Mouse (Mus musculus): ENCODE data around the gene Mark3.
A peak's percentile ranks its signal among the peaks of the same experiment; 100 is the strongest.
"Not testable (repeated sequence)": the region's sequence is repeated elsewhere in the genome, so short reads cannot be mapped to it uniquely, and the experiment has no call there.

The Mark3 gene

GRCm38 (mm10) chr12:111655695-111656094 is 81.4 kb downstream of the Mark3 start:
- peak; percentile 75 for DNase-seq

- no peak for DNase-seq
These were observed 85.0 kb downstream of the Mark3 start for GRCm38 (mm10) chr12:111659331-111659730.

GRCm38 (mm10) chr12:111660628-111661027 is 86.3 kb downstream of the Mark3 start:
- DNase-seq, result no peak

GRCm38 (mm10) chr12:111661554-111661953 is 87.2 kb downstream of the Mark3 start:
- not testable (repeated sequence) for DNase-seq

GRCm38 (mm10) chr12:111663228-111664143 is 89.2 kb downstream of the Mark3 start:
- DNase-seq, result no peak

GRCm38 (mm10) chr12:111664144-111664634 is 89.9 kb downstream of the Mark3 start:
- DNase-seq, result no peak

GRCm38 (mm10) chr12:111665041-111665880 is 90.9 kb downstream of the Mark3 start:
- DNase-seq, result no peak

- no peak for DNase-seq
These were observed 92.1 kb downstream of the Mark3 start for GRCm38 (mm10) chr12:111666380-111666779.

- no peak for DNase-seq
These were observed 93.1 kb downstream of the Mark3 start for GRCm38 (mm10) chr12:111667421-111667820.

- DNase-seq, result peak; percentile 91
These were observed 94.2 kb downstream of the Mark3 start for GRCm38 (mm10) chr12:111668457-111668912.

GRCm38 (mm10) chr12:111669000-111669788 is 94.9 kb downstream of the Mark3 start:
- no peak for DNase-seq

- no peak for DNase-seq
These were observed 95.6 kb downstream of the Mark3 start for GRCm38 (mm10) chr12:111669961-111670360.

GRCm38 (mm10) chr12:111670371-111670971 is 96.1 kb downstream of the Mark3 start:
- DNase-seq, result peak; percentile 47

- no peak for DNase-seq
These were observed 96.7 kb downstream of the Mark3 start for GRCm38 (mm10) chr12:111670976-111671375.

- peak; percentile 51 for DNase-seq
These were observed 97.1 kb downstream of the Mark3 start for GRCm38 (mm10) chr12:111671431-111671902.

- DNase-seq, result peak; percentile 80
These were observed 97.9 kb downstream of the Mark3 start, which contains the start of gene Ckb for GRCm38 (mm10) chr12:111672176-111672575. Ckb (minus strand) TSS chr12:111672338.

- peak; percentile 51 for DNase-seq
These were observed 98.3 kb downstream of the Mark3 start for GRCm38 (mm10) chr12:111672581-111672980.

- no peak for DNase-seq
These were observed 100.6 kb downstream of the Mark3 start for GRCm38 (mm10) chr12:111674850-111675486.

- no peak for DNase-seq
These were observed 101.7 kb downstream of the Mark3 start for GRCm38 (mm10) chr12:111675797-111676580.

GRCm38 (mm10) chr12:111677421-111677820 is 103.1 kb downstream of the Mark3 start:
- DNase-seq, result no peak
